Mouse (Mus musculus) gastrocnemius, adult 2 months (tissue): ENCODE measurements around the gene Arrdc2. TPM values are rescaled to one million over a fixed set of nuclear protein-coding genes. Genes with fewer than 3 reads are reported as not detected.

ENCODE experiments used
- DNase-seq: peaks from one replicate; pipeline ENCODE4 v3.0.0; 2022
- H3K27ac ChIP-seq: fragments of 200-600 bp; 2 replicates; pipeline ENCODE4 v1.8.1; 2022; ENCODE audit warnings: mild to moderate bottlenecking
- H3K4me3 ChIP-seq: fragments of 200-600 bp; 2 replicates; pipeline ENCODE4 v1.8.1; 2022; ENCODE audit warnings: mild to moderate bottlenecking, moderate library complexity
- CTCF ChIP-seq: fragments of 200-600 bp; IDR thresholded peaks from 2 replicates; pipeline ENCODE4 v1.8.1; 2022; ENCODE audit warnings: antibody characterized with exemption, mild to moderate bottlenecking, moderate library complexity
- intact Hi-C: fragments of 180-260 bp; cut with DNase I; formaldehyde crosslinking; loops from one replicate; pipeline ENCODE4 v1.15.1; 2025
- total RNA-seq, 2 experiments: library from RNA; stranded (reverse); gene quantifications; 2 replicates each; pipeline ENCODE4 v1.2.3; 2021

Gene Arrdc2
- total RNA-seq, 2 experiments from 2014 or later = 66.5 to 182 TPM

DNA sequence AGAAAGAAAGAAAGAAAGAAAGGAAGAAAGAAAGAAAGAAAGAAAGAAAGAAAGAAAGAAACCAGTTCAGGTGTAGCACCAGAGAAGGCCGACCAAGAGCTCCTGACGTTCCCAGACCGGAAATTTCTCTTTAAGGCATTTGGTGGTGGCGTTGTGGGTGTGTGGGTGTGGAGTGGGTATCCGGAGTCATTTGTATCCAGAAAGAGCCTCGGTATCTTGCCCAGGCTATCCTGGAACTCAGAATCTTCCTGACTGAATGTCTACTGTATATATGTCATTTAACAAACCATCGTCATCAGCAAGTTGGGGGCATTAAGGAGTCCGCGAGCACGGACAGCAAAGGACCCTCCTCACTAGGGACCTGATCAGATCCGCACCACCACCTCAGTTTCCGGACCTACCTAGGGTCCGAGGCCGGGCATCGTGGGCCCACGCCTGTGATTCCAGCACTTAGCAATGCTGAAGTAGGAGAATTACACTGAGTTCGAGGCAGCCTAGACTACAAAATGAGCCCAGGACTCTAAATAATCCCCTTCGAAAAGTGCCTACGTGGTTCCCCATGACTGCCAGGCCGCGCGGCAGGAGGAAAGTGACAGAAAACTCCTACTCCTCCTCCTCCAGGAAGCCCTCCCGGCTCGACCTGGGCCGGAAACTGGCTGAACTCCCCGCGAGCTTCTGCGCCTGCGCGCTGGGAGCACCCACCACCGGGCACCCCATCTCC, 33.3 kb upstream of the Arrdc2 start:
- intact Hi-C loops = no loop called here
- H3K4me3 ChIP-seq = peak overlapping the region; percentile 77
- DNase-seq = no peak
- H3K27ac ChIP-seq = peak overlapping the region; percentile 95
- no peak for TF ChIP-seq CTCF

DNA sequence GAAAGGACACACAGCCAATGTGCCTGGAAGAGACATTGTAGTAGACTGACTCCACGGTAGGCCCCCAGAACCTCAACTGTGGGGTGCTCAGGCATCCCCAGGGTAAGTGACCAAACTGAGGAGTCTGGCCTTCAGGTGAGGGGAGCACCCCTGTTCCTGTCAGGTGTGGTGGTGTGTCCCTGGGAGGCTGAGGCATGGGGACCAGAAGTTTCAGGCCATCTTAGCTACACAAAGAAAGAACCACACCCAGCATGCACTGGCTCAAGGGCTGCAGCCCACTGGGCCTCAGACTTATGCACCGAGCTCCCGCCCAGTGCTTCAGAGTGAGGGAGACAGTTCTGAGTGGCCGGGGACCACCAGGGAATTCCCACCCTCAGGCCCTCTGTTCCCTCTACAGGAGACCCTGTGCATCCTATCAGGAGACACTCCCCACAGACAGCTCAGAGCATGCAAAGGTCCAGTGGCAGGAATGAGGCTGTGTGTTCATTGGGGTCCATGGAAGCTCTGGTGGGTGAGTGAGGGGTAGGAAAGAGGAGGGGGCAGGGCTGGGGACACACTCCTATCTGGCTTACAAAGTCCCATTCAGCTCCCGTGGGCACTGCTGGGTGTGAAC, 31.8 kb upstream of the Arrdc2 start:
- Histone ChIP-seq H3K4me3 (no peak overlapping the region), H3K27ac (no peak overlapping the region)
- no peak for TF ChIP-seq CTCF
- intact Hi-C loops = no loop called here
- no peak for DNase-seq

DNA sequence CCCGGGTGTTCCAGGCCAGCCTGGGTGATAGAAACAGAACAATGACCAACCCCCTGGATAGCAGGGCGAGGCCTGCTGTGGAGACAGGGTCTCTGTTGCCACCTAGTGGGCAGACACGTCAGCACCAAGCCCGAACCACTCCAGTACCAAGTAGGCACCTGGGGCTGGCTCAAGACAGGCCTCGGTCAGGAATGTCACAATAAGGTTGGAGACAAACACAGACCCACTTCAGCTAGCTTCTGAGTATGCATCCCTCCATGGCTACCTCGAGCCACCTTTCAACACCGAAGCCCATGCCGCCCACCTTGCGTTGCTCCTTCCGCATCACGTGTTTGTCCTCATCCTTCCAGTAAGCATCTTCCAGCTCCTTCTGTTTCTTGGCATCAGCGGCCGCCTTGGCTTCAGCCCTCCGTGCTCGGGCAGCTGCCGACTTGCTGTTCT, 30.1 kb upstream of the Arrdc2 start:
- peak; percentile 82 for DNase-seq
- Histone ChIP-seq H3K4me3 (no peak overlapping the region), H3K27ac (no peak overlapping the region)
- intact Hi-C loops = loop anchor here (1.0 to 2.0 kb wide), 2 partner anchors 25 to 49 kb away; no protein-coding TSS in a partner anchor
- TF ChIP-seq CTCF = peak; percentile 95

DNA sequence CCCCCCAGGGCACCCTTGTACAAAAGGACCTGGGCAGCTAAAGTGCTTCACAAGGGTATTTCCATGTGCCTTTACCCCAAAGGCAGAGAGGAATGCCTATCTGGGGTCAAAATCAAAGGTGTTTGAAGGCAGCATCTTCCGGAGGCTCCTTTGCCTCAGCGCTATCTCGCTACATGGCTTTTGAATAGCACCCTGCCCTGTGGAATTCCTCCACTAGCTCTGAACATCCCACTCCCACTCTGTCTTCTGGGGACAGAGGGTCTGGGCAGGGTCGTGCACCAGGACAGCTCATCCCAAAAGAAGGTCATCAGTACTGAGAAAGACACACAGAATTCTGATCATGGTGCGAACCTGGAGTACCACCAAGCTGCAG, 29.7 kb upstream of the Arrdc2 start:
- Histone ChIP-seq H3K27ac (no peak overlapping the region), H3K4me3 (no peak overlapping the region)
- intact Hi-C loops = loop anchor here (1.0 to 2.0 kb wide), 2 partner anchors 25 to 48 kb away; no protein-coding TSS in a partner anchor
- DNase-seq = no peak
- no peak for TF ChIP-seq CTCF

DNA sequence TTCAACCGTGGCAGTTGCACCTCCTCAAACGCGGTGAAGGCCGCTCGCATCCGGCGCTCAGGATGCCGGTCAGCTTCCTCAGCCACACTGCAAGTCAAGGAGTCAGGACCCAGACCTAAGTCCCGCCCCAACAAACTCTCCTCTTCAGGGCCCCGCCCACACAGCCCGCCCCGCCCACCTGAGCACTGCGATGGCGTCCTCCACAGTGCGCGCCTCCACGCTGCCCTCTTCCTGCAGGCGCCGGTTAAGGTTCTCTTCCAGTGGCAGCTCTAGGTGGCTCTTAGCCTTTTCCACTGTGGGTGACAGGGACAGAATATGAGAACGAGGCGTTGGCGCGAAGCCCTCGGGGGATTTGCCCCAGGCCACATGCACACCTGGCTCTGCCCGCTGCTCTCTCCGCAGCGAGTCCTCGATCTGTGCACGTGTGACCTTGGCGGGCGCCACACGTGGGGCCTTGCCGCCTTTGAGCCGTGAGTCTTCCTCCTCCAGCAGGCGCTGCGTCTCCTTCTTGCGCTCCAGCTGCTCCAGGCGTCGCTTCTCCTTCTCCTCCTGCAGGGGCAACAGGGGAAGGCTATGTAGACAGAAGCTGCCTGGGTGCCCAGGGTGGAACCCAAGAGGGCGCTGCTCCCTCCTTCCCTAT, 29.2 kb upstream of the Arrdc2 start:
- DNase-seq = no peak
- Histone ChIP-seq H3K4me3 (no peak overlapping the region), H3K27ac (no peak overlapping the region)
- no peak for TF ChIP-seq CTCF
- intact Hi-C loops = loop anchor here (1.0 to 2.0 kb wide), 2 partner anchors 24 to 48 kb away; no protein-coding TSS in a partner anchor

DNA sequence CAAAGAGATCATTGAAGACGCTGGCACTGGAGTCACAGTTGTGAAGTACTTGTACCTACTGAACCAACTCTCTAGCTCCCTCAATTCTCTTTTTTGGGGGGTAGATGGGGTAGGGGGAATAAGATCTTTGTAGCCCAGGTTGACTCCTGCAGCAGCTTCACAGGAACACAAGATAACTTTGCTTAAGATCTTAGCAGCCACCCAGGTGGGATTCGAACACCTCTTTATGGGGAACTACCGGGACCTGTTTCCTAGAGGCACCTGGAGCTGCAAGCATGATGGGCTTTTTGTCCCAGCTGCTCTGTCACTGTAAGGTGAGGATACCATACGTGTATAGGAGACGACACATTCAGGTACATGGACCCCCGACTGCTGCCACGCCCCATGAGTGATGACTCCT, 27.0 kb upstream of the Arrdc2 start:
- H3K4me3 ChIP-seq = no peak overlapping the region
- no peak for TF ChIP-seq CTCF
- H3K27ac ChIP-seq = no peak overlapping the region
- DNase-seq = no peak
- intact Hi-C loops = no loop called here

DNA sequence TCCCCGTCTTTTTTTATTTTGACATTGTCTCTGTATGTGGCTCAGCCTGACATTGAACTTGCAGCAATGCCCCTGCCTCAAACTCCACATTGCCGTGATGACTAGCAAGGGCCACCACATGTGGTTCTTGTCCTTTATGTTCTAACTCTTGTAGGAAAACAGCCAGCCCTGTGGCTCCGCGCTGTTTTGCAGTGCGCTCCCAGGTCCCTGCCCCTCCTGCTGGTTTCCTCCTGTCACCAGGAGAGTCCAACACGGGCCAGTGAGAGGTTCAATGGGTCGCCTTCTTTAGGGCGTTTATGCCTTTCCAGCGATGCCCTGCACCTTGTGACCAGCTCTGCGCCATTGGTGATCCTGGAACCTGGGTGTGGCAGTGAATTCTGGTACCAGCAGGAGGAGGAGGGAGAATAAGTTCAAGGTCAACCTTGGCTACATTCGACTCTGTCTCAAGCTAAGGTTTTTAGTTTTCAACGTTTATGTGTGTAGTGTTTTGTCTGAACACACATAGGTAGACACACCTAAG, 26.5 kb upstream of the Arrdc2 start:
- no peak for DNase-seq
- intact Hi-C loops = no loop called here
- peak overlapping the region; percentile 94 for H3K4me3 ChIP-seq
- H3K27ac ChIP-seq = peak overlapping the region; percentile 95
- no peak for TF ChIP-seq CTCF

DNA sequence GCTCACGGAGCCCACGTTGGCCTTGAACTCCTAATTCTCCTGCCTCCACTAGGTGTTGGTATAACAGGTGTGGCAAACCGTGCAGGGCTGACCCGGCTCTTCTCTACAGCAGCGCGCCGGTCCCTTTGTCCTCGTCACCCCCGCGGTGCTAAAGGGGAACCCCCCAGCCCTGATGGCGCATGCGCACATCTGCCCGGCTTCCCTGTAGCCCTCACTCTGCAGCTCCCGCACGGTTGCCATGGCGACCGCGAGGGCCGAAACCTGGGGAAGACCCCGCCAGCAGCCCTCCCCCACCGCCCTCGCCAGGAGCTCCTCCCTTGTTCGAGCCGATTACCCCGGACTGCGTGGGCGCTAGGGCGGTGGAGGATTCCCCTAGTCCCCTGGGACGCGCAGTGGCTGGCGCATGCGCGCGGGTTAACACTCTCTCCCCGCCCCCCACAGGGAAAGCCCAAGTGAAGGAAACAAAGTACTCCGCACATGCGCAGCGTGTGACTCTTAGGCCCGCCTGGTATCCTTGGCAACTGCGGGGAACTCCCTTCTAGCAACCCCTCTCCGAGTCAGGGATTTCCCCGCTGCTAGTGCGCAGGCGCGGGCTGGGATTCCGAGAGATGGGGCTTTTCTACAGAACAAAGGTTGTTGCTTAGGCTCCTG, 26.0 kb upstream of the Arrdc2 start:
- intact Hi-C loops = no loop called here
- no peak for TF ChIP-seq CTCF
- DNase-seq = peak; percentile 98
- Histone ChIP-seq H3K27ac (peak overlapping the region; percentile 95), H3K4me3 (peak overlapping the region; percentile 94)

DNA sequence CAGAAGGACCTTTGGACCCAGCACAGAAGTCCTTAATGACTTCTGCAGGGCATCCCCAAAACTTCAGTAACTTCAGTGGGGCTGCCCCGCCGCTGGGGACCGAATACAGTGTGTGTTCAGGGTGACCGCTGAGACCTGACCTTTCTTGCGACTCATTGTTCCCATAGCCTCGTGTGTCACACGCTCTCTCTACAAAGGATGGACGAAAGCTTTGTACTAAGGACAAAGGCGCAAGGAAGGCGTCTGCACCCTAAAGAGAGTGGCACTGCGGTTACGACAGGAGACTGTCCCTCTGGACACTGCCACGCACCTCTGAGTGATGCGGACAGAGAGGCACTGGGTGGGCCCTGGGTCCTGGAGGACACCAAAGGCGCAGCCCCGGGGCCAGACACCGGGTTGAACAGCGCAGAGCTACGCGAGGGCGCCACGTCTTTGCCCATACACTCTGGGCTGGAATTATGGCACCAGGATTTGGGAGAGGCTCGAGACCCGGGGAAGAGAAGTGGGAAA, 25.2 kb upstream of the Arrdc2 start:
- peak; percentile 61 for DNase-seq
- intact Hi-C loops = no loop called here

DNA sequence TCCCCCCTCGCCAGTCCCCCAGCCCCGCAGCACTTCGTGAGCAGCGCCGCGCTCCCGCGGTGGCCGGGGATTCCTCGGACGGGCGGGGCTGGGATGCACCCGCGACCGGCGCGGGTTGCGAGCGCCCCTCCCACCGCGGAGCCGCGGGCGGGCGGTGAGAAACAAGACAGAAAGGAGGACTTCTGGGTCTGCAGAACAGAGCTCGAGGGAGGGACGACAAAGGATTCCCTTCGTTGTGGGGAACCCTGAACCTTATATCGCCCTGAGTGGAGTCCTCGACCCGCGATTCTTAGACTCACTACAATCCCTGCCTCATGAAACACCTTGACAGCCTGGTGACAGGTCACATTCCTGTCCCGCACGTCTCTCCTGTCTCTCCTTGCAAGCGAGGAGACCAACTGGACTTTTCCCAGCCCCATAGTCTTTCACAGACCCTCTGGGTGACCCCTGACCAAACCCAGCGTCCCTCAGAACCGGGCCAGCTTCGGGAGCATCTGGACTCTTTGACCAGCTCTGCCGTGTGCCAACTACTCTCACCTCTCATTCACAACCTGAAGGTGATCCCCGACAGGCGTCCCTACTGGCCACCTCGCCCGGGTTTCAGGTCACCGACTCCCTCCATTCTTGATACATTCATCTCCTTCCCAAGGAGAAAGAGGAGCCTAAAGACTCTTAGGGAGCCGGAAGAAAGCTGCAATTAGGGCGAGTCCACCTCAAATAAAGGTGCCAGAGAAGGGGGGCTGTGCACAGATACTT, 24.6 kb upstream of the Arrdc2 start:
- Histone ChIP-seq H3K27ac (peak overlapping the region; percentile 95; the same call in 1 of the 2 replicates), H3K4me3 (peak overlapping the region; percentile 94)
- intact Hi-C loops = no loop called here
- TF ChIP-seq CTCF = no peak
- peak; percentile 62 for DNase-seq

More for the DNA sequence above, 25.2 kb upstream of the Arrdc2 start:
- H3K4me3 ChIP-seq = peak overlapping the region; percentile 94
- peak overlapping the region; percentile 95 for H3K27ac ChIP-seq
- no peak for TF ChIP-seq CTCF

DNA sequence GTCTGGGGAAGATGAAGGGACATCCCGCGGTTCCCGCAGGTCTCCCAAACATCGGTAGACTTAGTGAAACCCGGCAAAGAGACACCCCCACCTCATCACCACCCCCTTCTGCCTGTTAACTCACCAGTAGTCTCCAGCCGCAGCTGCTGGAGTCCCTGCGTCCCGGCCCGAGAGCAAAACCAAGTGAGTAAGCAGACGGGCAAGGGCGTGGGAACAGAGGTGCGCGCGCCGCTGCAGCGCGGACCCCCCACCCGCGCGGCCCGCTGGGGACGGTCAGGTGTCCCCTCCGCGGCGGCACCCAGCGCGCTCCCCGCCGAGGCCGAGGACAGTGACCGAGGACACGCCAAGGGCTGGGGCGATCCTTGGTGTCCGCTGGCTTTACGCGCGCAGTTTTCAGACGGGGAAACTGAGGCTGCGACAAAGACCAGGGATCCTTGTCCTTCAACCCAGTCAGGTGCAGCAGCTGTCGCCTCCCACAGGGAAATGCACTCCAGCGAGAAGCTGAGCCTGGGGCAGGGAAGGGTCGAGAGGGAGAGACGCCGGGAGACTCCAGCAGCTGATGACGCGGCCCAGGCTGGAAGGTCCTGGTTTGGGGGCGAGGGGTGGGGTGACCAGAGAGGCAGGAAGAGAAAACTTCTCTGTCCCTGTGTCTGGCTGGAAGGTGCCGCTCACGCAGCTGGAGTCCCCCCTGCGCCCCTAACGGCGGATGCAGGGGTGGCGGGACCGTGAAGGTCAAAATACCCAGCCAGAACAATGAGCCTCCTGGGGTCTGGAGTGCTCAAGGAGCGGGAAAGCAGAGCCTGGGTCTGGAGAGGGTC, 23.5 kb upstream of the Arrdc2 start, which contains the start of gene Kcnn1:
TSS of gene Kcnn1 (minus strand) at position 435 of the 818 bp plus-strand sequence.
- H3K4me3 ChIP-seq = peak within 1 kb of the TSS; percentile 94
- TF ChIP-seq CTCF = peak; percentile 14; the same call in 1 of the 2 replicates
- 0 out of 2 replicates have a peak within 1 kb of the TSS, but pooled peaks have one; percentile 25 for H3K27ac ChIP-seq
- DNase-seq = no peak
- intact Hi-C loops = no loop called here
